Mouse (Mus musculus) intestine, embryonic 14.5 days (tissue): Measurements from ENCODE around the gene Tmcc3. TPM values are rescaled to one million over a fixed set of nuclear protein-coding genes. Genes with fewer than 3 reads are reported as not detected.
"Not testable (repeated sequence)": the region's sequence is repeated elsewhere in the genome, so short reads cannot be mapped to it uniquely, and the experiment has no call there.

Experiments
- ATAC-seq: fragments of 200-750 bp; cut with Nextera tagmentation; replicated peaks from 2 replicates; pipeline ENCODE4 v1.8.0; 2017; ENCODE audit warnings: low read depth, moderate number of reproducible peaks, moderate TSS enrichment, moderate library complexity; ENCODE audit not compliant: low FRiP score, low TSS enrichment
- DNase-seq: peaks from one replicate; pipeline ENCODE4 v3.0.0-alpha.2; 2018; ENCODE audit warnings: low spot score
- H3K27ac ChIP-seq: fragments of 300-500 bp; sonication (generic); 2 replicates; pipeline ENCODE4 v1.5.1; 2014; ENCODE audit warnings: low read depth, mild to moderate bottlenecking, control low read depth
- H3K27me3 ChIP-seq: fragments of 300-500 bp; sonication (generic); replicated peaks from 2 replicates; pipeline ENCODE4 v1.6.1; 2014; ENCODE audit warnings: low read length, control low read depth; ENCODE audit not compliant: control insufficient read depth, insufficient read depth
- H3K36me3 ChIP-seq: fragments of 300-500 bp; sonication (generic); 2 replicates; pipeline ENCODE4 v1.6.1; 2014; ENCODE audit warnings: low read length, control low read depth; ENCODE audit not compliant: control insufficient read depth, insufficient read depth
- H3K4me1 ChIP-seq: fragments of 300-500 bp; sonication (generic); replicated peaks from 2 replicates; pipeline ENCODE4 v1.6.1; 2014; ENCODE audit warnings: low read length, control low read depth, mixed read lengths; ENCODE audit not compliant: control insufficient read depth, insufficient read depth
- H3K4me2 ChIP-seq: fragments of 300-500 bp; sonication (generic); 2 replicates; pipeline ENCODE4 v1.6.1; 2014; ENCODE audit warnings: low read length
- H3K4me3 ChIP-seq: fragments of 300-500 bp; sonication (generic); 2 replicates; pipeline ENCODE4 v1.5.1; 2014; ENCODE audit warnings: low read depth, low read length, control low read depth, mixed read lengths
- H3K9ac ChIP-seq: fragments of 300-500 bp; sonication (generic); 2 replicates; pipeline ENCODE4 v1.6.1; 2014; ENCODE audit warnings: mild to moderate bottlenecking, low read length
- H3K9me3 ChIP-seq: fragments of 300-500 bp; sonication (generic); 2 replicates; pipeline ENCODE4 v1.6.1; 2016; ENCODE audit warnings: low read length, control low read depth; ENCODE audit not compliant: control insufficient read depth
- WGBS: fragments of 180-500 bp; shearing (Covaris S2); extraction: QIAGEN DNeasy Blood & Tissue Kit; methylation state at CpG from one replicate; pipeline ENCODE4 v1.1.7; 2014; 5-methylcytosine and 5-hydroxymethylcytosine counted together
- polyA plus RNA-seq: library from polyadenylated mRNA; unstranded; fragments of >200 nt; fragmentation: Nextera tagmentation; extraction: Ambion mirVana; gene quantifications from 2 replicates; pipeline ENCODE4 v1.2.1, GENCODE M21; 2014

Tmcc3 gene
- polyA plus RNA-seq, 1 experiment from 2014 or later, result 10.4 TPM

- H3K9me3 ChIP-seq, result no peaks in the 10 kb centered on the region
- no peaks in the 10 kb centered on the region for H3K4me1 ChIP-seq
- H3K27me3 ChIP-seq, result no peaks in the 10 kb centered on the region
- H3K36me3 ChIP-seq, result no peaks in the 10 kb centered on the region
- ATAC-seq, result no peak
- no peak for DNase-seq
- no peak overlapping the region for H3K4me2 ChIP-seq
- no peak overlapping the region for H3K9ac ChIP-seq
- no peak overlapping the region for H3K27ac ChIP-seq
- no peak overlapping the region for H3K4me3 ChIP-seq
Measured at GRCm38 (mm10) chr10:94531482-94531881, 219.7 kb downstream of the Tmcc3 start.

GRCm38 (mm10) chr10:94533081-94533724 is 221.5 kb downstream of the Tmcc3 start:
- Histone ChIP-seq H3K4me3 (no peak overlapping the region), H3K27me3 (no peaks in the 10 kb centered on the region), H3K27ac (no peak overlapping the region), H3K4me2 (no peak overlapping the region), H3K4me1 (no peaks in the 10 kb centered on the region), H3K9me3 (no peaks in the 10 kb centered on the region), H3K9ac (no peak overlapping the region), H3K36me3 (no peaks in the 10 kb centered on the region)
- DNase-seq (no peak), ATAC-seq (no peak)
- whole genome bisulfite sequencing, result 70% methylated on average over 6 of the region's 6 CpGs

- H3K4me1 ChIP-seq, H3K9me3 ChIP-seq, H3K4me3 ChIP-seq, H3K27ac ChIP-seq, H3K27me3 ChIP-seq, ATAC-seq, H3K9ac ChIP-seq, H3K36me3 ChIP-seq, DNase-seq, H3K4me2 ChIP-seq: not testable (repeated sequence)
- WGBS, result 94% methylated on average over 2 of the region's 2 CpGs
Measured at GRCm38 (mm10) chr10:94538623-94539022, 226.9 kb downstream of the Tmcc3 start.

GRCm38 (mm10) chr10:94540241-94540640 is 228.5 kb downstream of the Tmcc3 start:
- no peak overlapping the region for H3K4me2 ChIP-seq
- no peaks in the 10 kb centered on the region for H3K36me3 ChIP-seq
- H3K27ac ChIP-seq, result no peak overlapping the region
- no peaks in the 10 kb centered on the region for H3K27me3 ChIP-seq
- no peak overlapping the region for H3K9ac ChIP-seq
- 0 out of 2 replicates have a peak, but pooled peaks cover 5% of the 10 kb centered on the region for H3K4me1 ChIP-seq
- H3K4me3 ChIP-seq, result no peak overlapping the region
- H3K9me3 ChIP-seq, result no peaks in the 10 kb centered on the region
- 72% methylated on average over 4 of the region's 4 CpGs for whole genome bisulfite sequencing
- DNase-seq (no peak), ATAC-seq (no peak)

GRCm38 (mm10) chr10:94543956-94544355 is 232.2 kb downstream of the Tmcc3 start:
- DNase-seq (no peak), ATAC-seq (no peak)
- no peak overlapping the region for H3K4me2 ChIP-seq
- WGBS, result 64% methylated on average over 8 of the region's 8 CpGs
- no peaks in the 10 kb centered on the region for H3K36me3 ChIP-seq
- no peak overlapping the region for H3K27ac ChIP-seq
- H3K9ac ChIP-seq, result no peak overlapping the region
- H3K4me3 ChIP-seq, result no peak overlapping the region
- peaks cover 11% of the 10 kb centered on the region; the same call in 1 of the 2 replicates for H3K4me1 ChIP-seq
- no peaks in the 10 kb centered on the region for H3K9me3 ChIP-seq
- no peaks in the 10 kb centered on the region for H3K27me3 ChIP-seq

GRCm38 (mm10) chr10:94544803-94545202 is 233.1 kb downstream of the Tmcc3 start:
- ATAC-seq, result no peak
- Histone ChIP-seq H3K4me2 (peak overlapping the region; percentile 41), H3K27ac (no peak overlapping the region), H3K4me1 (peaks cover 14% of the 10 kb centered on the region; the same call in 1 of the 2 replicates), H3K27me3 (no peaks in the 10 kb centered on the region), H3K36me3 (no peaks in the 10 kb centered on the region), H3K9me3 (no peaks in the 10 kb centered on the region), H3K4me3 (no peak overlapping the region), H3K9ac (no peak overlapping the region)
- DNase-seq, result no peak
- 31% methylated on average over 8 of the region's 8 CpGs for WGBS

GRCm38 (mm10) chr10:94545259-94546019 is 233.7 kb downstream of the Tmcc3 start:
- no peaks in the 10 kb centered on the region for H3K27me3 ChIP-seq
- peak; percentile 78 for DNase-seq
- peaks cover 20% of the 10 kb centered on the region for H3K4me1 ChIP-seq
- no peaks in the 10 kb centered on the region for H3K36me3 ChIP-seq
- H3K4me3 ChIP-seq, result 0 out of 2 replicates have a peak overlapping the region, but pooled peaks have one; percentile 7
- H3K27ac ChIP-seq, result peak overlapping the region; percentile 69
- H3K9me3 ChIP-seq, result no peaks in the 10 kb centered on the region
- peak overlapping the region; percentile 41 for H3K4me2 ChIP-seq
- H3K9ac ChIP-seq, result 0 out of 2 replicates have a peak overlapping the region, but pooled peaks have one; percentile 20
- ATAC-seq, result peak; percentile 69
- 25% methylated on average over 21 of the region's 21 CpGs for WGBS

GRCm38 (mm10) chr10:94546617-94547016 is 234.9 kb downstream of the Tmcc3 start:
- no peaks in the 10 kb centered on the region for H3K9me3 ChIP-seq
- peak; percentile 57; the same call in 1 of the 2 replicates for ATAC-seq
- no peak for DNase-seq

More at GRCm38 (mm10) chr10:94546617-94547016, 234.9 kb downstream of the Tmcc3 start:
- no peak overlapping the region for H3K4me2 ChIP-seq
- H3K36me3 ChIP-seq, result no peaks in the 10 kb centered on the region
- no peak overlapping the region for H3K9ac ChIP-seq
- H3K27ac ChIP-seq, result peak overlapping the region; percentile 69; the same call in 1 of the 2 replicates
- peaks cover 32% of the 10 kb centered on the region for H3K4me1 ChIP-seq
- H3K27me3 ChIP-seq, result no peaks in the 10 kb centered on the region
- WGBS, result 76% methylated on average over 6 of the region's 6 CpGs
- no peak overlapping the region for H3K4me3 ChIP-seq
